23 mouse cellular contexts compared by ENCODE assay signal in the genomic region with DNA sequence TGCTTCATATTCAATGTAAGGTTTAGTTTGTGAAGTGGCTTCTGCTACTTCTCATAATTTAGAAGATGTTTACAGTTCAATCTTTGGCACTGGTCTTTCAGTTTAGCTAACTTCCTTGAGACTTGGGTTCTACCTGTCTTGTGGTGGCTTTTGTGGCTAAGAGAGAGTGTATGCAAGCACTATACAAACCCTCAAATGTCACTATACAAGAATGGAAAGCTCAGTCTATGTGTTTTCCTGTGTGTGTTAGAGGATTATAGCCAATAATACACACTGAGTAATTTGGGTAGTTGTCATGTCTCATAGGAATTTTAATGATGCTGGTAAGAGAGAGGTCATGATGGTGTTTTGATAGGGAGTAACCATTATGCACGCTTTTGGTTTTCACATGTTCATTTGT. TPM values are rescaled to one million over a fixed set of nuclear protein-coding genes. Genes with fewer than 3 reads are reported as not detected.
A peak's percentile ranks its signal among the peaks of the same experiment; 100 is the strongest.
DNase-seq lines count a peak whose midpoint lies in the region; ATAC-seq and TF ChIP-seq lines count a peak whose summit lies in the region.
"Had no signal": no experiment of that assay in that cellular context is flagged by ENCODE, and none has a peak within 500 bp of the region (broad histone marks: within the 10 kb centered on the region; RNA-seq: fewer than 3 reads in every experiment).

No protein-coding gene starts in this region.

- no peak overlapping the region for H3K27ac ChIP-seq in layer of hippocampus, adult 2 months
- H3K27ac ChIP-seq: forebrain, embryonic 10.5 days; forebrain, embryonic 13.5 days; gastrocnemius, adult 2 months; hindbrain, embryonic 12.5 days; hindbrain, embryonic 15.5 days had no signal

- peak; percentile 6 for DNase-seq in lung, postnatal 25 days (ENCODE audit: low spot score)
- DNase-seq in lung, postnatal 36 days: no peak
- peak; percentile 39 for DNase-seq in T-cell, adult 2 months (ENCODE audit: low spot score)
- no peak for DNase-seq in layer of hippocampus, adult 2 months (ENCODE audit: low spot score in 2 of 2)
- DNase-seq in spleen, postnatal 10 days (ENCODE audit: low spot score in 2 of 2): no peak
- DNase-seq in testis, postnatal 14 days (ENCODE audit: low spot score): no peak
- DNase-seq: adrenal gland, adult 8-10 months; adrenal gland, postnatal 25 days; B cell, adult 2 months; cerebellum, adult 11-12 months; cerebellum, adult 8-10 months; cerebellum, postnatal 10 days; cerebellum, postnatal 36 days; gastrocnemius, adult 2 months; gastrocnemius, postnatal 14 days; heart, adult 11 months had no signal

- TF ChIP-seq CTCF in layer of hippocampus, adult 2 months (conservative IDR thresholded peaks at IDR 0.05): no peak

- peak; percentile 17 for ATAC-seq in inflammation-experienced regulatory T-cells, adult 6 months
- ATAC-seq: forebrain, embryonic 13.5 days; forebrain, embryonic 16.5 days; Patski had no signal

- H3K4me3 ChIP-seq in layer of hippocampus, adult 2 months: no peak overlapping the region
- H3K4me3 ChIP-seq: forebrain, embryonic 10.5 days; forebrain, embryonic 13.5 days; gastrocnemius, adult 2 months; hindbrain, embryonic 12.5 days; hindbrain, embryonic 15.5 days had no signal

RNA-seq across cellular contexts. Expression of a gene that starts 5.8 kb away (rescaled TPM):
- 10 to 100 TPM; 15.5 to 29.8 (median 28.9) TPM for polyA plus RNA-seq in inflammation-experienced regulatory T-cells, adult 6 months (2017; shearing (Covaris generic))
- 10 to 100 TPM; 66.8 TPM for total RNA-seq in layer of hippocampus, adult 2 months (2021)

Comparison
In these comparisons a context has a peak if more than half of its experiments do, and no peak if none do; other contexts are left out.
1. DNase-seq: peak in lung, postnatal 25 days (single experiment) and T-cell, adult 2 months (single experiment); none in lung, postnatal 36 days (single experiment), layer of hippocampus, adult 2 months (0 of 2), spleen, postnatal 10 days (0 of 2) and testis, postnatal 14 days (single experiment).